Comparison of ENCODE assay signal across 9 mouse cellular contexts in genomic region chr1:93080930-93081589, GRCm38 (mm10). TPM values are rescaled to one million over a fixed set of nuclear protein-coding genes. Genes with fewer than 3 reads are reported as not detected.
A peak's percentile ranks its signal among the peaks of the same experiment; 100 is the strongest.
DNase-seq lines count a peak whose midpoint lies in the region; ATAC-seq and TF ChIP-seq lines count a peak whose summit lies in the region.
"Had no signal": no experiment of that assay in that cellular context is flagged by ENCODE, and none has a peak within 500 bp of the region (broad histone marks: within the 10 kb centered on the region; RNA-seq: fewer than 3 reads in every experiment).

No protein-coding gene starts in this region.

- no peak overlapping the region for H3K4me3 ChIP-seq in forebrain, postnatal 0 days (ENCODE audit: low read depth, low read length)
- no peak overlapping the region for H3K4me3 ChIP-seq in forebrain, embryonic 16.5 days (replicated peaks; ENCODE audit: low read length)
- H3K4me3 ChIP-seq in hindbrain, postnatal 0 days (ENCODE audit: low read length), result no peak overlapping the region

- no peak for ATAC-seq in forebrain, postnatal 0 days
- no peak for ATAC-seq in forebrain, embryonic 16.5 days
- ATAC-seq in hindbrain, postnatal 0 days, result no peak; the same call in 1 of the 2 replicates

- peak; percentile 81 for TF ChIP-seq CTCF in forebrain, postnatal 0 days (IDR thresholded peaks at IDR 0.05; ENCODE audit: low read depth)
- peak; percentile 88 for TF ChIP-seq CTCF in hindbrain, postnatal 0 days (IDR thresholded peaks at IDR 0.05; ENCODE audit: low read depth)

- H3K4me2 ChIP-seq in forebrain, postnatal 0 days (ENCODE audit: low read depth), result no peak overlapping the region
- no peak overlapping the region for H3K4me2 ChIP-seq in forebrain, embryonic 16.5 days (ENCODE audit: low read length)
- H3K4me2 ChIP-seq in hindbrain, postnatal 0 days (ENCODE audit: low read depth, low read length), result no peak overlapping the region

- 69% methylated on average over 3 of the region's 3 CpGs for WGBS in forebrain, postnatal 0 days
- 67% methylated on average over 3 of the region's 3 CpGs for WGBS in forebrain, embryonic 16.5 days
- WGBS in hindbrain, postnatal 0 days, result 76% methylated on average over 3 of the region's 3 CpGs

- no peak overlapping the region for H3K27ac ChIP-seq in forebrain, postnatal 0 days (ENCODE audit: low read depth, low read length)
- no peak overlapping the region for H3K27ac ChIP-seq in forebrain, embryonic 16.5 days (ENCODE audit: low read length)
- H3K27ac ChIP-seq in hindbrain, postnatal 0 days, result no peak overlapping the region

- no peaks in the 10 kb centered on the region for H3K27me3 ChIP-seq in forebrain, postnatal 0 days (ENCODE audit: insufficient read depth, low read length)
- H3K27me3 ChIP-seq in forebrain, embryonic 16.5 days (replicated peaks; ENCODE audit: control insufficient read depth, insufficient read depth, low read length), result no peaks in the 10 kb centered on the region
- H3K27me3 ChIP-seq in hindbrain, postnatal 0 days (ENCODE audit: insufficient read depth, low read length), result no peaks in the 10 kb centered on the region

- peaks cover 4% of the 10 kb centered on the region; the same call in 1 of the 2 replicates for H3K4me1 ChIP-seq in forebrain, postnatal 0 days (ENCODE audit: insufficient read depth)
- H3K4me1 ChIP-seq in forebrain, embryonic 16.5 days (replicated peaks; ENCODE audit: control insufficient read depth, insufficient read depth, low read length), result peaks cover 49% of the 10 kb centered on the region
- H3K4me1 ChIP-seq in hindbrain, postnatal 0 days (ENCODE audit: insufficient read depth, low read length), result peaks cover 17% of the 10 kb centered on the region

- peak; percentile 54 for DNase-seq in forebrain, postnatal 0 days
- DNase-seq in ovary, postnatal 36 days (ENCODE audit: low spot score), result peak; percentile 42
- DNase-seq in ovary, postnatal 14 days (ENCODE audit: low spot score), result no peak
- peak; percentile 83 for DNase-seq in cerebellum, adult 11-12 months
- peak; percentile 76 for DNase-seq in hindbrain, postnatal 0 days (ENCODE audit: low spot score)
- peak; percentile 55 for DNase-seq in lung, postnatal 14 days
- peak; percentile 22 for DNase-seq in thymus, postnatal 25 days

- no peaks in the 10 kb centered on the region for H3K9me3 ChIP-seq in forebrain, postnatal 0 days (ENCODE audit: low read length)
- no peaks in the 10 kb centered on the region for H3K9me3 ChIP-seq in forebrain, embryonic 16.5 days (ENCODE audit: control insufficient read depth, low read length)
- no peaks in the 10 kb centered on the region for H3K9me3 ChIP-seq in hindbrain, postnatal 0 days (ENCODE audit: low read length)

- H3K9ac ChIP-seq in forebrain, postnatal 0 days, result no peak overlapping the region
- H3K9ac ChIP-seq in forebrain, embryonic 16.5 days (replicated peaks; ENCODE audit: low read depth, low read length), result no peak overlapping the region
- no peak overlapping the region for H3K9ac ChIP-seq in hindbrain, postnatal 0 days (replicated peaks; ENCODE audit: low read length)

- H3K36me3 ChIP-seq in forebrain, postnatal 0 days (ENCODE audit: insufficient read depth), result peaks cover 60% of the 10 kb centered on the region
- peaks cover 25% of the 10 kb centered on the region for H3K36me3 ChIP-seq in forebrain, embryonic 16.5 days (ENCODE audit: control insufficient read depth, insufficient read depth)
- peaks cover 43% of the 10 kb centered on the region for H3K36me3 ChIP-seq in hindbrain, postnatal 0 days (ENCODE audit: insufficient read depth, low read length)

RNA-seq across cellular contexts. Expression of gene Kif1a, which starts 20.7 kb away (rescaled TPM):
- 409 and 465 TPM in 2 replicates for total RNA-seq in forebrain, postnatal 0 days (2014; rRNA removed)
- polyA plus RNA-seq in forebrain, postnatal 0 days (2015; fragmentation: Nextera tagmentation; extraction: Ambion mirVana), result 381 and 564 TPM in 2 replicates
- polyA plus RNA-seq in forebrain, embryonic 16.5 days (2015; fragmentation: Nextera tagmentation; extraction: Ambion mirVana), result 322 and 396 TPM in 2 replicates
- total RNA-seq in hindbrain, postnatal 0 days (2014; rRNA removed), result 600 and 696 TPM in 2 replicates
- 651 and 675 TPM in 2 replicates for polyA plus RNA-seq in hindbrain, postnatal 0 days (2015; fragmentation: Nextera tagmentation; extraction: Ambion mirVana)

RNA-seq across cellular contexts. Expression of gene Agxt, which starts 54.0 kb away (rescaled TPM):
- not detected in 2 replicates for total RNA-seq in forebrain, postnatal 0 days (2014; rRNA removed)
- polyA plus RNA-seq in forebrain, postnatal 0 days (2015; fragmentation: Nextera tagmentation; extraction: Ambion mirVana), result not detected in 2 replicates
- not detected in 2 replicates for polyA plus RNA-seq in forebrain, embryonic 16.5 days (2015; fragmentation: Nextera tagmentation; extraction: Ambion mirVana)
- not detected in 2 replicates for total RNA-seq in hindbrain, postnatal 0 days (2014; rRNA removed)
- not detected in 2 replicates for polyA plus RNA-seq in hindbrain, postnatal 0 days (2015; fragmentation: Nextera tagmentation; extraction: Ambion mirVana)
- polyA plus RNA-seq: intestine, embryonic 14.5 days had no signal
